Mouse (Mus musculus): ENCODE results near the gene Midn.
A peak's percentile ranks its signal among the peaks of the same experiment; 100 is the strongest.

Midn gene

GRCm38 (mm10) chr10:80172527-80173292 is 24.6 kb downstream of the Midn start, which contains the start of gene 1600002K03Rik:
Gene 1600002K03Rik (plus strand): TSS chr10:80172944.
- peak; percentile 90 for DNase-seq

- DNase-seq = peak; percentile 65
Measured at GRCm38 (mm10) chr10:80173358-80173757, 25.3 kb downstream of the Midn start.

DNA sequence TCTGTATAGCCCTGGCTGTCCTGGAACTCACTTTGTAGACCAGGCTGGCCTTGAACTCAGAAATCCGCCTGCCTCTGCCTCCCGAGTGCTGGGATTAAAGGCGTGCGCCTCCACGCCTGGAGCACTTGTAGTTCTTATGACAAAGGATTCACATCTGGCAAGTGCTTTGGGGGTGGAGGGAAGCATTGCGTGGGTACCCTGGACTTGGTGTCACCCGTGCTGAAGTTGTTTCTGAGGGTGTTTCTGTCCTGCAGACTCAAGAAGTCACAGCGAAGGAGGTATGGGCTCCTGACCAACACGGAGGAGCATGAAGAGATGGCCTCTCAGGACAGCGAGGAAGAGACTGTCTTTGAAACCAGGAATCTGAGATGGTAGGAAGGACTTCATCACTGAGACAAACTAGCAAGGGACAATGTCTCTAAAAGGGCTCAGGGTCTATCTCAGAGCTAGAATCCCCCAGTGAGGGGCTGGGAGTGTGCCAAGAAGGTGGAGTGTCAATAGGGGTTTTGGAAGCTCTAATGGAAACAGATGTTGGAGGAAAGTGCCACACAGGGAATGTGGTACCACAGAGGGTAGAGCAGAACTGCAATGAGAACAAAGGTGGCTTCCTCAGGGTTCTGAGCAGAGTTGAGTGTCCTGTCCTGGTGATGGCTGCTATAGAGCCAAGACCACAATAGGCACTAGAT is 26.0 kb downstream of the Midn start:
- DNase-seq = peak; percentile 69

DNA sequence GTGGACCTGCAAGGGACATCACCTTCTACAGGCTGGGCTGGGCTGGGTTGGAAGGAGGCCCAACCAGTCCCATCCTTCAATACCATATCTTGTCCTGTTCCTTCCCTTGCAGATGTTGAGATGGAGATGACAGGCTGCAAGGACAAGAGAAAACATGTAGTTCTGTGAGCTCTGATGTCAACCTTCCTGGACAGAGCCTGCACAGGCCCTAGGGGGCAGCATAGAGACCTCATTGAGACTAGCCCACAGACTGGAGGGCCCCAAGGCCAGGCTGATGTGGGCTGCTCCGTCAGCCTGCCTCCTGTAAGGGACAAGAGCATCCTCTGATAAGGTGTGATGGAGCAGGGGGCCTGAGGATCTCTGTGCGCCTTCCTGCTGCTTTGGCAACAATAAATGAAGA is 26.6 kb downstream of the Midn start:
- peak; percentile 62 for DNase-seq

DNA sequence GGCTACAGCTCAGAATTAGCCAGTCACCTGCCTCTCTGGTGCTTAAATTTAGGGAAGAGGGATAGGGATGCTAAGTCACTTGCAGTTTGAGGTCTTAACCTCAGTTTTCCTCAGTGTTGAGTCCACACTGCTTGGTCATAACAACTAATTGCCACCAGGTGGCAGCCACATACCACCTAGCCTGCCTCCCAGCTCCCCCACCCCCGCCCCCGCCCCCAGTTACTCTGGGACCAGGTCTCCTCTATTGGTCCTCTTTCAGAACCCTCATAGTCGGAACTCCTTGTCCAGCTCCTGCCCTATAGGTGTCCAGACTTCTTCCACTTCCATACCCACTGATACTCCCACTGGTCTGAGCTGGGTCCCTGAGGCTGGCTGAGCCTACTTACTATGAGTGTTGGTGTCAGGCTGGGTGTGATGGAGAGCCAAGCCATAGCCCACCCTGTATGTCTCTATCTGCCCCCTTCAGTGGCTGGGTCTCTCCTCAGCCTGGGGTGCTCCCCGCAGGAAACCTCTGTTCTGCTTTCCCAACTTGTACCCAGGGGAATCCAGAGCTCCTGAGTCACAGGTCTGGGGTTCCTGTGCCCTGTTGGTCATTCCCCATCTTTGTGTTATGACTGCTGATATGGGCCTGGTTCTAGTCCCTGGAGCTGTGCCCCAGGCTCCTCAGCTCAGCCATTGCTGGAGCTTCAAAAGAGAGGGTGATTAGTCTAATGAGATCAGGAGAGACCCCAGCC is 27.6 kb downstream of the Midn start:
- peak; percentile 69 for DNase-seq

GRCm38 (mm10) chr10:80176270-80176834 is 28.3 kb downstream of the Midn start:
- DNase-seq = no peak

- no peak for DNase-seq
Measured at GRCm38 (mm10) chr10:80177441-80178279, 29.6 kb downstream of the Midn start.

DNA sequence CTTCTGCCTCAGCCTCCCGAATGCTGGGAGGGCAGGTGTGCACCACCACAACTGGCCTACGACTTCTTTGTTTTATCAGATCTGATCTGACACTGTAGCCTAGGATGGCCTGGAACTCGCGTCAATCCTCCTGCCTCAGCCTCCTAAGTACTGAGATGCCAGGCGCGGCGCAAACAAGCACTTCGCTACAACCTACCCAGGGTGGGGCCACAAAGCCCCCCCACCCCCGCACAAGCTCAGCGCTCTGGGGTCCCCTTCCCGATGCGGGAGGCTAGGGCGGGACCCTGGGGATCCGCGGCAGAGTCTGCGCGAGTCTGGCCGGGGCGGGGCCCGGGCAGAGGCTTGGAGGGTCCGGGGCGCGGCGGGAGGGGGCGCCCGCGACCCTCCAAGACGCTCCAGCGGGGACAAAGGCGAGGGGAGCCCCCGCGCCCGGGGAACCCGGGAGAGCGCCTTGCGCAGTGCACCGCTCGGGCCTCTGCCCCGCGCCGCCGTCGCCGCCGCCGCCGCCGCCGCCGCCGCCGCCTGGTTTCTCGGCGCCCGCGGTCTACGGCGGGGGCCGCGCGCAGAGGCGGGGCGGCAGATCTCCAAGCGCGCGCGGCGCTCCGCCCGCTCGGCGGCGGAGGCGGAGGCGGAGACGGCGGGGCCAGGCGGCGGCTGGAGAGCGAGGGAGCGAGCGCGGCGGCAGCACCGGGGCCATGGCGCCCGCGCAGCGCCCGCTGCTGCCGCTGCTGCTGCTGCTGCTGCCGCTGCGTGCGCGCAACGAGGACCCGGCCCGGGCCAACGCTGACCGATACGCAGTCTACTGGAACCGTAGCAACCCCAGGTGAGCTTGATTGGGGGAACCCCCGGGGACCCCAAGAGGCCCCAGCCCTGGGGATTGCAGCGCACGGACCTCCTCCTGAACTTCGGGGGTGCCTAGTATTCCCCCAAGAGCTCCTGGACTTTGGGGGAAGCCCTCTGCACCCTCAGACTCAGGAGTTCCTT is 31.3 kb downstream of the Midn start, which contains the start of gene Efna2:
Gene Efna2 (plus strand): TSS at position 415 of the 984 bp plus-strand sequence.
- DNase-seq = peak; percentile 59

- no peak for DNase-seq
Measured at GRCm38 (mm10) chr10:80180288-80180687, 32.2 kb downstream of the Midn start.

GRCm38 (mm10) chr10:80180823-80181222 is 32.8 kb downstream of the Midn start:
- no peak for DNase-seq

DNA sequence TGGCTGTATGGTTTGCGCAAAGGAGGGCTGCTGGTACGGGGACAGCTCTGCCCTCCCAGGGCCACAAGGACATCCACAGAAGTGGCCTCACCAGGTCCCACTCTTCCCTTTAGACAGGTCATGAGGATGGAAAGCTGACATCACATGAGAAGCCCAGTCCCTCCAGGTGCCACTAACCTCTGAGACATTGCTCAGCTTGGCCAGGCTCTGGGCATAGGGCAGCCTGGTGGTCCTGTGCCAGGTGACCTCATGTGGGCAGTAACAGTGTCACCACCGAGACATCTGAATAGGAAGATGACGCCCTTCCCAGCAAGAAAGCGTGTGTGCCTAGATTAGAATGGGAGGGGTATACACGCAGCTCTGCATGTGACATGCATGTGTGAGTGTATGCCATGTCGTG is 34.5 kb downstream of the Midn start:
- DNase-seq = peak; percentile 26

DNA sequence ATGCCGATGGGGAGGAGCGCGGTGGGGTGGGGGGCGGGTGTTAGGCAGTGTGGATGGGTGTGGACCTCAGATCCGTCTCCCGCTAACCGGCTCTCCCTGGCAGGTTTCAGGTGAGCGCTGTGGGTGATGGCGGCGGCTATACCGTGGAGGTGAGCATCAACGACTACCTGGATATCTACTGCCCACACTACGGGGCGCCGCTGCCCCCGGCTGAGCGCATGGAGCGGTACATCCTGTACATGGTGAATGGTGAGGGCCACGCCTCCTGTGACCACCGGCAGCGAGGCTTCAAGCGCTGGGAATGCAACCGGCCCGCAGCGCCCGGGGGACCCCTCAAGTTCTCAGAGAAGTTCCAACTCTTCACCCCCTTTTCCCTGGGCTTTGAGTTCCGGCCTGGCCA is 38.6 kb downstream of the Midn start:
- no peak for DNase-seq

- no peak for DNase-seq
Measured at GRCm38 (mm10) chr10:80187739-80188138, 39.7 kb downstream of the Midn start.

GRCm38 (mm10) chr10:80188453-80189024 is 40.5 kb downstream of the Midn start:
- DNase-seq = no peak

DNA sequence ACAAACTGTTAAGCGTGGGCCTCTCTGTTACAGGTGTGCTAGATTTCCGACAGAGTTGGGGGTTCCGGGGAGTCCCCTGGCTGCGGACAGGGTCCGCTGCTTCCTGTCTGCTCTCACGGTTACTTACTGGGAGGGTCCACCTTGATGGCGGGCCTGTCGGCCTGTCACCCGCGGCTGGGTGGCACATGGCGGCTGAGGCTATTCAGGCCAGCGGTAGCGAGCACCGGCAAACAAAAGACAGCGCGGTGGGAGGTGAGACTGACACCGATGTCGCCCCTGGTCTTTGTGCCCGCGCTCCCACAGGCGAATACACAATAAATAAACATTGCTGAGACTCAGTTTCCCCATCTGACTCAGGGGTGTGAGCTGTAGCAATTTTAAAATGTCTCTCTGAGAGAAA is 41.9 kb downstream of the Midn start:
- DNase-seq = no peak

GRCm38 (mm10) chr10:80190491-80191051 is 42.5 kb downstream of the Midn start:
- DNase-seq = no peak

DNA sequence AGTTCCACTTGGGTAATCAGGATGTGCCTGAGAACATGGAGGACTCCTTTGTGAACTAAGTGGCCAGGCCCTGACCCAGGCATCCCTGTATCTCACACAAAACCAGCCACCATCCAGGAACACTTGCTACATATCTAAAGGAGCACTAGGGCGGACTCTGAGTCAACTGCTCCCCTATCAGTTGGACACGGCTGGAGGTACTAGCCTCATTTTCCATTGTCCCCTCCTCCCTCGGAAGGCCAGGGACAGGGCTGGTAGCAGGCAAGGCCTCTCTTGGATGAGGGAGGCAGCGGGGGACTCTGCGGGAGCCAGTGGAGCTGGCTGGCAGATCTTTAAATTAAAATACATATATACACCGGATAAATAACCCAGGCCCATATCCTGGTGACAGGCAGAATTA is 45.9 kb downstream of the Midn start:
- DNase-seq = no peak

DNA sequence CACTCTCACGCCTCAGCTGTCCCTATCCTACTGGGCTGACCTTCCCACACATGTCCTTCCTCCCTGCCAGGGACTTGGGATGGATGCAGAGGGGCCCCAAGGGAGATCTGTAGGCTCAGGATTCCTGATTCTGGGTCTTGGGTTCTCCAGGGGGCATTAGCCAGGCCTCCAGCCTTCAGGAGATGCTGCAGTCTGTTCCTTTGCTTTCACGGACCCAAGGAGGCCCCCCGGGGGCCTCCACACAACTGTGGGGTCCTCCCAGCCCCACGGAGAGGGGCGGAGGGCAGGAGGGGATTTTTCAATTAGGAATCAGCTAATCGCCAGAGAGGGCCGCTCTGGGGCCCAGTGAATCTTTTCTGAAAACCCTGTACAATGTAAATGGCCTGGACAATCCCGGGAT is 46.4 kb downstream of the Midn start:
- DNase-seq = no peak

DNA sequence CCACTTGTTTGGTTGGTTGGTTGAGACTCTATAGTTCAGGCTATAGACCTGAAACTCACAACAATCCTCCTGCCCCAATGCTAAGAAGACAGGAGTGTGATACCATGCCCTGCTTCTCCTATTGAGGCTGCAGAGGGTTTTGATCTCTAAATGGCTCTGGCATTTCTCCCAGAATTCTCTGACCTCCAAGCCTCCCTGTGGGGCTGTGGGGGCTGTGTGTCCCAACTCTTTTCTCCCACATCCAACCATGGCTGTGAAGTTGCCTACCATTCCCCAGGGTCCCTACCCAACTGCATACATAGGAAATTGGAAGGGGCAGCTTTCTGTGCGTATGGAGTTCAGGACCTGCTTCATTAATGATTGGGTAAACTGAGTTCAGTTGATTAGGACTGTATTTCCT is 48.1 kb downstream of the Midn start:
- no peak for DNase-seq
